29 mouse cellular contexts compared by ENCODE assay signal in the genomic region with DNA sequence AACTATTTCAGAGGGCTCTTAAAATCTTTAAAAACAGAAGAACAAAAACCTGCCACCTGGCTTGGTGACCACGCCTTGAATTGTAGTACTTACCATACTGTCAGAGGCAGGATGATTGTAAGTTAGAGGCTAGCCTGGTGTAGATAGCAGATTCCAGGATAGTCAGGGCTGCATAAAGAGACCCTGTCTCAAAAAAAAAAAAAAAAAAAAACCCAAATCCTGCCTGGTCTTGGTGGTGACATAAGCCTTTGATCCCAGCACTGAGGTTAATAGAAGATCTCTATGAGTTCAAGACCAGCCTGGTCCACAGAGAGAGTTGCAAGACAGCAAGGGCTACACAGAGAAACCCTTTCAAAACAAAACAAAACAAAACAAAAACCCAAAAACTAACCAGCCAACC. TPM values are rescaled to one million over a fixed set of nuclear protein-coding genes. Genes with fewer than 3 reads are reported as not detected.
DNase-seq lines count a peak whose midpoint lies in the region; ATAC-seq lines count a peak whose summit lies in the region.
"Had no signal": no experiment of that assay in that cellular context is flagged by ENCODE, and none has a peak within 500 bp of the region (broad histone marks: within the 10 kb centered on the region; RNA-seq: fewer than 3 reads in every experiment).

No protein-coding gene starts in this region.

- peak; percentile 28 for DNase-seq in heart, adult 11 months
- DNase-seq in midbrain, embryonic 11.5 days (ENCODE audit: low spot score, missing footprints): peak; percentile 45
- DNase-seq in retina, embryonic 14.5 days (ENCODE audit: low spot score): no peak
- DNase-seq: adrenal gland, adult 8-10 months; adrenal gland, postnatal 14 days; adrenal gland, postnatal 36 days; B cell, adult 2 months; cerebellum, adult 11 months; cerebellum, adult 18-20 months; cerebellum, adult 8-10 months; cerebellum, adult 9-11 months; cerebellum, postnatal 14 days; cerebellum, postnatal 36 days; embryo, embryonic 11 days had no signal

- WGBS in heart, embryonic 11.5 days (ENCODE audit: insufficient replicate concordance): 95% methylated on average over 1 of the region's 1 CpGs
- 93% methylated on average over 1 of the region's 1 CpGs for WGBS in midbrain, embryonic 11.5 days
- 96% methylated on average over 1 of the region's 1 CpGs for WGBS in midbrain, embryonic 15.5 days

- no peak overlapping the region for H3K4me2 ChIP-seq in heart, embryonic 11.5 days
- H3K4me2 ChIP-seq in midbrain, embryonic 11.5 days: no peak overlapping the region
- H3K4me2 ChIP-seq in midbrain, embryonic 15.5 days: no peak overlapping the region
- H3K4me2 ChIP-seq: embryonic facial prominence, embryonic 13.5 days; embryonic facial prominence, embryonic 15.5 days; forebrain, embryonic 12.5 days had no signal

- H3K27ac ChIP-seq in heart, embryonic 11.5 days (ENCODE audit: low read depth, low read length): no peak overlapping the region
- no peak overlapping the region for H3K27ac ChIP-seq in midbrain, embryonic 11.5 days (ENCODE audit: low read depth, low read length)
- no peak overlapping the region for H3K27ac ChIP-seq in midbrain, embryonic 15.5 days
- H3K27ac ChIP-seq: embryonic facial prominence, embryonic 13.5 days; embryonic facial prominence, embryonic 15.5 days; forebrain, embryonic 10.5 days; forebrain, embryonic 12.5 days had no signal

- ATAC-seq in heart, embryonic 11.5 days (replicated peaks; ENCODE audit: insufficient number of reproducible peaks, low FRiP score, low TSS enrichment): no peak
- ATAC-seq in midbrain, embryonic 11.5 days (ENCODE audit: low FRiP score): no peak
- ATAC-seq in midbrain, embryonic 15.5 days (replicated peaks): no peak
- ATAC-seq: activated CD4-positive, CD25-positive, alpha-beta regulatory T cell, adult 4 months; CD4-positive, CD25-positive, alpha-beta regulatory T cell, adult 4 months; forebrain, embryonic 14.5 days; forebrain, embryonic 16.5 days; Patski had no signal

- H3K9ac ChIP-seq in heart, embryonic 11.5 days (ENCODE audit: low read depth, low read length): no peak overlapping the region
- H3K9ac ChIP-seq in midbrain, embryonic 11.5 days (ENCODE audit: low read length): no peak overlapping the region
- H3K9ac ChIP-seq in midbrain, embryonic 15.5 days: no peak overlapping the region
- H3K9ac ChIP-seq: embryonic facial prominence, embryonic 13.5 days; embryonic facial prominence, embryonic 15.5 days; forebrain, embryonic 12.5 days had no signal

- H3K9me3 ChIP-seq in heart, embryonic 11.5 days (replicated peaks; ENCODE audit: control insufficient read depth, low read length): no peaks in the 10 kb centered on the region
- no peaks in the 10 kb centered on the region for H3K9me3 ChIP-seq in midbrain, embryonic 11.5 days (ENCODE audit: control insufficient read depth, low read length)
- H3K9me3 ChIP-seq in midbrain, embryonic 15.5 days: no peaks in the 10 kb centered on the region
- H3K9me3 ChIP-seq: embryonic facial prominence, embryonic 13.5 days; embryonic facial prominence, embryonic 15.5 days; forebrain, embryonic 10.5 days; forebrain, embryonic 12.5 days had no signal

- H3K36me3 ChIP-seq in heart, embryonic 11.5 days (ENCODE audit: control insufficient read depth, insufficient read depth, low read length): no peaks in the 10 kb centered on the region
- H3K36me3 ChIP-seq in midbrain, embryonic 11.5 days (ENCODE audit: control insufficient read depth, insufficient read depth, low read length): no peaks in the 10 kb centered on the region
- no peaks in the 10 kb centered on the region for H3K36me3 ChIP-seq in midbrain, embryonic 15.5 days (replicated peaks)
- H3K36me3 ChIP-seq: embryonic facial prominence, embryonic 13.5 days had no signal

- H3K27me3 ChIP-seq in heart, embryonic 11.5 days (ENCODE audit: control insufficient read depth, insufficient read depth, low read length): no peaks in the 10 kb centered on the region
- no peaks in the 10 kb centered on the region for H3K27me3 ChIP-seq in midbrain, embryonic 11.5 days (ENCODE audit: control insufficient read depth, insufficient read depth, low read length)
- no peaks in the 10 kb centered on the region for H3K27me3 ChIP-seq in midbrain, embryonic 15.5 days (replicated peaks)
- H3K27me3 ChIP-seq: CH12.LX; embryonic facial prominence, embryonic 13.5 days; embryonic facial prominence, embryonic 15.5 days; forebrain, embryonic 12.5 days; Patski had no signal

- peaks cover 6% of the 10 kb centered on the region; the same call in 1 of the 2 replicates for H3K4me1 ChIP-seq in heart, embryonic 11.5 days (ENCODE audit: control insufficient read depth, insufficient read depth, low read length)
- peaks cover 7% of the 10 kb centered on the region for H3K4me1 ChIP-seq in midbrain, embryonic 11.5 days (ENCODE audit: control insufficient read depth, insufficient read depth, low read length)
- peaks cover 14% of the 10 kb centered on the region for H3K4me1 ChIP-seq in midbrain, embryonic 15.5 days

- no peak overlapping the region for H3K4me3 ChIP-seq in heart, embryonic 11.5 days (ENCODE audit: low read depth, low read length)
- no peak overlapping the region for H3K4me3 ChIP-seq in midbrain, embryonic 11.5 days (ENCODE audit: low read depth, low read length)
- H3K4me3 ChIP-seq in midbrain, embryonic 15.5 days: no peak overlapping the region
- H3K4me3 ChIP-seq: embryonic facial prominence, embryonic 13.5 days; embryonic facial prominence, embryonic 15.5 days; erythroblast, embryonic 14.5 days; forebrain, embryonic 10.5 days; forebrain, embryonic 12.5 days had no signal

RNA-seq across cellular contexts. Expression of gene Ube2k, which starts 6.5 kb away (rescaled TPM):
- polyA plus RNA-seq in heart, embryonic 11.5 days (2014; fragmentation: Nextera tagmentation; extraction: Ambion mirVana): 114 and 120 TPM in 2 replicates
- polyA plus RNA-seq in midbrain, embryonic 11.5 days (2014; fragmentation: Nextera tagmentation; extraction: Ambion mirVana): 143 and 148 TPM in 2 replicates
- 190 and 191 TPM in 2 replicates for polyA plus RNA-seq in midbrain, embryonic 15.5 days (2015; fragmentation: Nextera tagmentation; extraction: Ambion mirVana)

RNA-seq across cellular contexts. Expression of gene Smim14, which starts 6.5 kb away (rescaled TPM):
- polyA plus RNA-seq in heart, embryonic 11.5 days (2014; fragmentation: Nextera tagmentation; extraction: Ambion mirVana): 92.0 and 108 TPM in 2 replicates
- polyA plus RNA-seq in midbrain, embryonic 11.5 days (2014; fragmentation: Nextera tagmentation; extraction: Ambion mirVana): 82.9 and 85.1 TPM in 2 replicates
- 174 and 193 TPM in 2 replicates for polyA plus RNA-seq in midbrain, embryonic 15.5 days (2015; fragmentation: Nextera tagmentation; extraction: Ambion mirVana)

RNA-seq across cellular contexts. Expression of gene Gm43552, which starts 50.9 kb away (rescaled TPM):
- not detected in 2 replicates for polyA plus RNA-seq in heart, embryonic 11.5 days (2014; fragmentation: Nextera tagmentation; extraction: Ambion mirVana)
- not detected in 2 replicates for polyA plus RNA-seq in midbrain, embryonic 11.5 days (2014; fragmentation: Nextera tagmentation; extraction: Ambion mirVana)
- polyA plus RNA-seq in midbrain, embryonic 15.5 days (2015; fragmentation: Nextera tagmentation; extraction: Ambion mirVana): 1.1 TPM in 1 of 2 replicates, not detected in the other
- polyA plus RNA-seq: activated CD4-positive, CD25-positive, alpha-beta regulatory T cell, adult 4 months; brain, embryonic 14.5 days; CD4-positive, CD25-positive, alpha-beta regulatory T cell, adult 4 months; embryonic facial prominence, embryonic 11.5 days; embryonic facial prominence, embryonic 13.5 days; erythroblast, embryonic 14.5 days; forebrain, embryonic 10.5 days; forebrain, embryonic 12.5 days; forebrain, embryonic 14.5 days; forebrain, embryonic 16.5 days; Patski had no signal
